Mouse (Mus musculus) kidney, adult 2 months (tissue): ENCODE data around the gene Id2. TPM values are rescaled to one million over a fixed set of nuclear protein-coding genes. Genes with fewer than 3 reads are reported as not detected.
A peak's percentile ranks its signal among the peaks of the same experiment; 100 is the strongest.

Experiments used
- DNase-seq: peaks from one replicate; pipeline ENCODE4 v3.0.0; 2021
- H3K27ac ChIP-seq: fragments of 200-500 bp; 2 replicates; pipeline ENCODE4 v1.5.1; 2012; ENCODE audit warnings: low read depth, low read length, control low read depth, inconsistent platforms; ENCODE audit not compliant: insufficient read depth
- H3K27me3 ChIP-seq: fragments of 200-500 bp; replicated peaks from 2 replicates; pipeline ENCODE4 v1.6.1; 2012; ENCODE audit warnings: mild to moderate bottlenecking, moderate library complexity, low read length, inconsistent platforms; ENCODE audit not compliant: control insufficient read depth, insufficient read depth
- H3K36me3 ChIP-seq: fragments of 200-500 bp; 2 replicates; pipeline ENCODE4 v1.6.1; 2012; ENCODE audit warnings: mild to moderate bottlenecking, moderate library complexity, low read length, inconsistent platforms; ENCODE audit not compliant: control insufficient read depth, insufficient read depth
- H3K4me1 ChIP-seq: fragments of 200-500 bp; 2 replicates; pipeline ENCODE4 v1.6.1; 2011; ENCODE audit warnings: low read length; ENCODE audit not compliant: control insufficient read depth, insufficient read depth
- H3K4me3 ChIP-seq: fragments of 200-500 bp; 2 replicates; pipeline ENCODE4 v1.5.1; 2011; ENCODE audit warnings: mild to moderate bottlenecking, low read depth, low read length, control low read depth; ENCODE audit not compliant: insufficient read depth
- CTCF ChIP-seq: fragments of 200-500 bp; conservative IDR thresholded peaks from 2 replicates; pipeline ENCODE4 v1.5.1; 2011; ENCODE audit warnings: low read depth, mild to moderate bottlenecking, control low read depth, low read length, moderate library complexity, mixed read lengths; ENCODE audit not compliant: insufficient read depth, insufficient read length
- POLR2A ChIP-seq: fragments of 200-500 bp; IDR thresholded peaks from one replicate; pipeline ENCODE4 v1.6.1; 2011; ENCODE audit warnings: low read depth, low read length, control low read depth
- WGBS: fragments of 180-500 bp; shearing (Covaris S2); methylation state at CpG from one replicate; pipeline ENCODE4 v1.1.7; 2018; 5-methylcytosine and 5-hydroxymethylcytosine counted together
- polyA plus RNA-seq: library from polyadenylated mRNA; depleted of rRNA; stranded (reverse); fragments of >200 nt; gene quantifications from 2 replicates; pipeline ENCODE4 v1.2.3, GENCODE M21; 2012

Id2 gene
- polyA plus RNA-seq, 1 experiment, result 476 TPM

DNA sequence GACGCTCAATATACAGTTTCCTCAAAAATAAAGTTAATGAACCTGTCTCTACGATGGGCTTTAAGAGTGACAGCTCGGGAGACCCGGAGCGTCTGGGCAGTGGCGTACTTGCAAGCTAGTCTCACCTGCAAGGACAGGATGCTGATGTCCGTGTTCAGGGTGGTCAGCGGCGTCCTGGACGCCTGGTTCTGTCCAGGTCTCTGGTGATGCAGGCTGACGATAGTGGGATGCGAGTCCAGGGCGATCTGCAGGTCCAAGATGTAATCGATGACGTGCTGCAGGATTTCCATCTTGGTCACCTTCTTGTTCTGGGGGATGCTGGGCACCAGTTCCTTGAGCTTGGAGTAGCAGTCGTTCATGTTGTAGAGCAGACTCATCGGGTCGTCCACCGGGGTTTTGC is 1.4 kb downstream of the Id2 start:
- H3K27me3 ChIP-seq, result no peaks in the 10 kb centered on the region
- no peaks in the 10 kb centered on the region for H3K36me3 ChIP-seq
- peak overlapping the region; percentile 92 for H3K27ac ChIP-seq
- WGBS, result under 1% methylated on average over 19 of the region's 19 CpGs
- no peak for DNase-seq
- TF ChIP-seq CTCF (no peak), POLR2A (no peak)
- H3K4me3 ChIP-seq, result peak overlapping the region; percentile 98
- H3K4me1 ChIP-seq, result no peaks in the 10 kb centered on the region; the same call in 1 of the 2 replicates

DNA sequence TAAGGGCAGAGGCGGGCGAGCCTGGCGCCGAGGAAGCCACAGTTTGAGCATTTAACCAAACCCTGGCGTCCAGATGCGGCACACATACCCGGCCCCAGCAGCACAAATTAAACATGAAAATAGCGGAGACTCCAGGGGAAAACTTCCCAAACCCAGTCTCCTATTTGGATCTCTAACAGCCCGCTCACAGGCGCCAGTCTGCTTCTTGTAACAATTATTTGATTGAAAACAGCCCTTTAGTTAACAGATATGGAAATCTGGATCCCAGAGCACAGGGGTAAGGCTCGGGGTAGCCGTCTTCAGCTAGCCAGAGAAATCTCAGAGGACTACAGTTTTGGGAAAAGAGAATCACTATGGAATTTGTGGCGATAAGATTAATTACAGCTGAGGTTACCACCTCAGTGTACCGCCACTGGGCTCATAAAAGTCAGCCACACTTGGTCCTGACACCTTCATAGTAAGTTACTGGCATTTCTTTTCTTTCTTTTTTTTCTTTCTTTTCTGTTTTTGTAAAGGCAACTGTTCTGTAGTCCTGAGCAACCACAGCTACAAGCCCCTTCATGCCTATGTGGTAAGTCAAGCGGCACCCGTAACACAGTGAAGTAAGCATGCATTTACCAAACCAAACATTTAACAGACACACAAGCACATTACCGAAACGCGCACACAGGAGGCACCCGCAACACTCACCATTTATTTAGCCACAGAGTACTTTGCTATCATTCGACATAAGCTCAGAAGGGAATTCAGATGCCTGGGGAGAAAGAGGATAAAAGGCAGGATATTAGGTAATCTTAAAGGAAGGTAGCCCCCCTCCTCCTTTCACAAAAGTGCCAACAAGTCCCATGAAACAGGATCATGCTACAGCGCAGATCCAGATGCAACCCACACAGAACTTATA is 2.1 kb downstream of the Id2 start:
- H3K36me3 ChIP-seq, result no peaks in the 10 kb centered on the region
- TF ChIP-seq CTCF, result 0 out of 2 replicates have a peak, but pooled peaks have one; percentile 3
- no peak for TF ChIP-seq POLR2A
- no peaks in the 10 kb centered on the region; the same call in 1 of the 2 replicates for H3K4me1 ChIP-seq
- H3K4me3 ChIP-seq, result peak overlapping the region; percentile 98
- WGBS, result 1% methylated on average over 22 of the region's 22 CpGs
- peak; percentile 54 for DNase-seq
- H3K27me3 ChIP-seq, result no peaks in the 10 kb centered on the region
- H3K27ac ChIP-seq, result peak overlapping the region; percentile 92

DNA sequence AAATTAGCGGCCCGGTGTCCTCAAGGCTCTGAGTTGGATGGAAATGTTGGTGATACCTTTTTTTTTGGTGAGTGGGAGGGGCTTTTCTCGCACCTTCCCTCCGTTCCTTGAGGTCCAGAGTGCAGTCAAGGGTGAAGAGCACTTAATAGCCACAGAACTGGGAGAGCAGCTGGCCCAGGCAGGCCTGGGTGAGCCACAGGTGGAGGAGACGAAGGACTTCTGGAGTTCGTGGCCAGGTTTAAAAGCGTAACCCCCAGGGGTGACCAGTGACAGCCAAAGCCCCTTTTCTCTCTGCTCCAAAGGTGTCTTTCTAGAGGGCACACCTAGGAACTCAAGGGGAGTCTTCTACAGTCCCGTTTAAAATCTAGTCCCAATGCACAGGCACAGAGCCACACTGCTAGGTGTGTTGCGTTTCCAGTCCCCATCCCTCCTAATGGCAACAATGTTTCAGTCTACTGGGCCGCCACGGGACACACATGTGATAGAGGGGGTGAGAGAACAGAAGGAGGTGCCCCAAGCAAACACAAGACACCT is 3.6 kb downstream of the Id2 start:
- DNase-seq, result peak; percentile 89
- Histone ChIP-seq H3K27me3 (no peaks in the 10 kb centered on the region), H3K4me3 (peak overlapping the region; percentile 41), H3K27ac (peak overlapping the region; percentile 54), H3K4me1 (no peaks in the 10 kb centered on the region; the same call in 1 of the 2 replicates), H3K36me3 (no peaks in the 10 kb centered on the region)
- peak; percentile 90 for TF ChIP-seq POLR2A
- TF ChIP-seq CTCF, result no peak
- WGBS, result 14% methylated on average over 11 of the region's 11 CpGs

DNA sequence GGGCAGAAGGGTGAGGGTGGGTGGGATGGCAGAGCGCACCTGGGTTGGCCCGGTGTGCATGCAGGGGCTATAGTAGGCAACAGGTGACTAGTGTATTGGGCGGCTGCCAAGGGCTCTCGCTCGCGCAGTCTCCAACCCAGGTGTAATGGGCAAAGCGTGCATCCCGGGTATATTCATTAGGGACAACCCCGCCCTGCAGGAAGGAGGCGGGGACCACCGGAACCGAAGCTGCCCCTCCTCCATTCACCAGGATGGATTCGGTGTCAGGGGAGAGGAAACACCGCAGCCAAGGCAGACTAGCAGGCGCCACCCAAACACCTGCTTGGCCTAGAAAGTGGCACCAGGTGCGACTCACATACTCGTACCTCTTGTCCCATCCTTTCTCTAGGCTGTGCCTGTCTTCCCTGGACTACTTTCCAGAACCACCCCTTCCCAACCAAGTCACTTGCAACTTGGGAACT is 4.2 kb downstream of the Id2 start:
- peak overlapping the region; percentile 41 for H3K4me3 ChIP-seq
- TF ChIP-seq POLR2A, result peak; percentile 52
- no peak for TF ChIP-seq CTCF
- H3K27ac ChIP-seq, result peak overlapping the region; percentile 54
- H3K4me1 ChIP-seq, result no peaks in the 10 kb centered on the region; the same call in 1 of the 2 replicates
- WGBS, result 5% methylated on average over 17 of the region's 17 CpGs
- DNase-seq, result peak; percentile 92
- no peaks in the 10 kb centered on the region for H3K36me3 ChIP-seq
- H3K27me3 ChIP-seq, result no peaks in the 10 kb centered on the region

DNA sequence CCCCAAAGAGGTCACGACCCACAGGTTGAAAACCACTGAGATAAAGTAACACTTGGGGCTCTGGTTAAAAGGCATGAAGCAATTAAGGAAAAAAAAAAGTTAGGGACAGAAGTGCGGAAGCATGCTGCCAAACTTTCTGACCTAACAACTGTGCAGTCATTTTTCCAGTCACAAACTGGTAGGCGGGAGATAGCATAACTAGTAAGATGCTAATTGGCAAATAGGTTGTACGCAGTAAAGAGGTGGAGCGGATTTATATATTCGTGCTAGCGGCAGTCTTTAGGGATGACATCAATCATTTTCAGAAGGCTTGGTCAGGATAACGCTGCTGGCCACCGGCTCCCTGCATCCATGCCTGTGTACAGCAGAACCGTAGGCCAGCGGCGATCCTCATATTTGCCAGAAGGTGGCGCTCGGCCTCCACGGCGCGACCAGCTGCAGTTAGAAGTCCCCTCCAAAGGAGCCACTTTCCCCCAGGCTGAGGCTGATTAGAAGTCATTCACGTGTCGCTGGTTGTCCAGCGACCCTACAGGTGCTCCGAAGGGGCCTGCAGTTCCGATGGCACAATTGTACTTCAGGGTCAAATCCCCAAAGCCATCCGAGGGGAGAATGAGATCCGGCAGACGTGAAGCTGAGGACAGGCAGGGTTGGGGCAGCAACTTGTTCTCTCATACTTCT is 4.8 kb downstream of the Id2 start:
- DNase-seq, result peak; percentile 93
- WGBS, result 8% methylated on average over 25 of the region's 25 CpGs
- H3K4me1 ChIP-seq, result no peaks in the 10 kb centered on the region
- peak overlapping the region; percentile 54 for H3K27ac ChIP-seq
- H3K36me3 ChIP-seq, result no peaks in the 10 kb centered on the region
- H3K4me3 ChIP-seq, result peak overlapping the region; percentile 41
- TF ChIP-seq POLR2A, result no peak
- TF ChIP-seq CTCF, result peak; percentile 99
- H3K27me3 ChIP-seq, result no peaks in the 10 kb centered on the region

DNA sequence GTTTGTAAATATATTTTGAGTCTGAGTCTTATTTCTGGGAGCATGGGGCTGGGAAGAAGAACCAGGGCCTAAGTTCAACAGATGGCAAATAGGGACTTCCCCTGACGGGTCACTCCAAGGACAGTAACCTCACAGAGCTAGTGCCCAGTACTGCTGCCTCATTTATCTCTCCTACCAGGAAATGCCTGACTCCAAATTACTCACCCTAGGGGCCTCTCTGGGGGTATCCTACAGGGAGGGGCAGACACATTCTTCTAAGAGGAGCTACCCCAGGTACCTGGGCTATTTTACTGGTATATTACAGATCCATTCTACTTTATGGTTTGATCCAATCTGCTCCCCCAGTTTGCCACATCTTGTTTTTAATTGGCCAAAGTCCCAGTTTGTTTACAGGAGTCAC is 7.5 kb downstream of the Id2 start:
- Histone ChIP-seq H3K36me3 (no peaks in the 10 kb centered on the region), H3K4me1 (0 out of 2 replicates have a peak, but pooled peaks cover 5% of the 10 kb centered on the region), H3K27ac (no peak overlapping the region), H3K4me3 (no peak overlapping the region), H3K27me3 (no peaks in the 10 kb centered on the region)
- DNase-seq, result no peak
- TF ChIP-seq CTCF, result no peak
- no peak for TF ChIP-seq POLR2A
- WGBS, result 48% methylated on average over 1 of the region's 1 CpGs

DNA sequence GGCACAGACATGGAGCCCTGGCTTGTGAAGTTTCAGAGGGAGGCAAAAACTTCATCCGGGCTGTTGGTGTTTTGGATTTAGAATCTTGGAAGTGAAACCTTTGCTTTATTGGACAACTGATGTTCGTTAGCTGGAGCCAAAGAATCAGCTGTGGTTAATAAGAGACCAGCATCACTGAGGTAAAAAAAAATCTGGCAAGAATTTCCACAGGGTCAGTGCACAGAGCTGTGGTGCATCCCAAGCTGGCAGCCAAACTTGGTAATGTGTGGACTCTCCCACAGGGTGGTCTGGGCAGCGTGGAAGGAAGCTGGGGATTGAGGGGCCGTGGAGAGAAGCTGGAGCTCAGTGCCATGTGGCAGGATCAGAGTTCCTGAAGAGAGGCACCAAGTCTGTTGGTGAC is 10.0 kb downstream of the Id2 start:
- Histone ChIP-seq H3K36me3 (no peaks in the 10 kb centered on the region), H3K27ac (no peak overlapping the region), H3K4me1 (0 out of 2 replicates have a peak, but pooled peaks cover 9% of the 10 kb centered on the region), H3K4me3 (peak overlapping the region; percentile 16; the same call in 1 of the 2 replicates), H3K27me3 (no peaks in the 10 kb centered on the region)
- peak; percentile 87 for DNase-seq
- 47% methylated on average over 4 of the region's 4 CpGs for WGBS
- no peak for TF ChIP-seq POLR2A
- TF ChIP-seq CTCF, result no peak
